Mouse (Mus musculus) cerebellum, adult 2 months (tissue): ENCODE results near the gene Grhl3. TPM values are rescaled to one million over a fixed set of nuclear protein-coding genes. Genes with fewer than 3 reads are reported as not detected.

Experiments
- DNase-seq, 2 experiments: peaks; one replicate each; pipeline ENCODE4 v3.0.0; 2021
- H3K27ac ChIP-seq: fragments of 200-500 bp; 2 replicates; pipeline ENCODE4 v1.5.1; 2012; ENCODE audit warnings: low read length, control low read depth, inconsistent platforms; ENCODE audit not compliant: insufficient read depth
- H3K27me3 ChIP-seq: fragments of 200-500 bp; 2 replicates; pipeline ENCODE4 v1.6.1; 2012; ENCODE audit warnings: inconsistent platforms, mild to moderate bottlenecking, low read length, moderate library complexity; ENCODE audit not compliant: control insufficient read depth, insufficient read depth
- H3K4me1 ChIP-seq: fragments of 200-500 bp; 2 replicates; pipeline ENCODE4 v1.6.1; 2011; ENCODE audit warnings: low read length; ENCODE audit not compliant: control insufficient read depth, insufficient read depth
- H3K4me3 ChIP-seq: fragments of 200-500 bp; replicated peaks from 2 replicates; pipeline ENCODE3; 2011; ENCODE audit warnings: mild to moderate bottlenecking, low read depth, low read length, control low read depth; ENCODE audit not compliant: insufficient read depth
- CTCF ChIP-seq: fragments of 200-500 bp; IDR thresholded peaks from 2 replicates; pipeline ENCODE4 v1.5.1; 2011; ENCODE audit warnings: low read depth, mild to moderate bottlenecking, control low read depth, low read length, moderate library complexity, borderline replicate concordance; ENCODE audit not compliant: insufficient read depth
- POLR2A ChIP-seq: fragments of 200-500 bp; IDR thresholded peaks from 2 replicates; pipeline ENCODE4 v1.6.1; 2011; ENCODE audit warnings: low read length, control low read depth, borderline replicate concordance; ENCODE audit not compliant: insufficient read depth
- WGBS: fragments of 180-500 bp; shearing (Covaris S2); methylation state at CpG from one replicate; pipeline ENCODE4 v1.1.7; 2018; 5-methylcytosine and 5-hydroxymethylcytosine counted together
- polyA plus RNA-seq: library from polyadenylated mRNA; depleted of rRNA; stranded (reverse); fragments of >200 nt; gene quantifications from 2 replicates; pipeline ENCODE4 v1.2.3, GENCODE M21; 2012

Gene Grhl3
- polyA plus RNA-seq, 1 experiment: 0.29 TPM

DNA sequence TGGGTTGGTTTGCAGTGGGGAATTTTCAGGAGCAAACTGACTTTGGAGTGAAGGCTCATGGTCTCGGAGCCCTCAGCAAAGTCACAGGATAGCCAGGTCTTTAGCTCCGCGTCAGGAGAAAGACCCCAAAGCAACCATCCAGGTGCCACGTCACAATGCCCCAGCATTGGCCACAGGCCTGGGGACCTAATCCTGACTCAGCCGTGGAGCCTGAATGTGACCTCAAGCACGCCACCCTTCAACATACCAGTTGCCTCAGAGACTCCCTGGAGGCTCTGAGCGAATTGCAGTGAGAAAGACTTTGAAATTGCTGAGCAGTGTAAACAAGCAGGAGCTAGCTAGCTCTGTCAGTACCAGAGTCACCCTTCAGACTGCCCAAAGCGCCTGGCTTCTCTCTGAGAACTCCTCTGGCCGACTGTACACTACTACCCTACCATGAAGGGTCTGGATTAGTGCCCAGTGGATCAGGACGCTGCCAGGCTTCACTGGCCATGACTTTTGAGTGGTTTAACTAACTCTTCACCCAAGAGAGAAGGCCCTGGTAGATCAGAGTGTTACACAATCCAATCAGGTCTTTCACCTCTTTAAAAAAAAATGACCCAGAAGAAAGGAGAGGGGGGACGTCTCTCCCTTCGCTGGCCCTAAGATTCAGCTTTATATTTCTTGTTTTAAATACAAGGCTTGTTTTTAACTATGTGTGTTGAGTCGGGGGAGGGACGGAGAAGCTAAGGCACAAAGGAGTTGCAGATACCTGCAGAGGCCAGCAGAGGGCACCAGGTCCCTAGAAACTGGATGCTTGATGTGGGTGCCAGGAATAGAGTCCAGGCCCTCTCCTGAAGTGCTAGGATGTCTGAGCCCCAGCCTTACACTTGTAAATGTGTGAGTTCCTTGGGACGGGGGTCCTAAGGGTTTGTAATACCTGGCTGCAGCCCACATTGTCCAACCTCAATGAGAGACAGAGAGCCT, 56.8 kb downstream of the Grhl3 start:
- no peaks in the 10 kb centered on the region for H3K4me1 ChIP-seq
- no peak overlapping the region for H3K4me3 ChIP-seq
- TF ChIP-seq CTCF (peak; percentile 74), POLR2A (no peak)
- H3K27ac ChIP-seq: no peak overlapping the region
- H3K27me3 ChIP-seq: no peaks in the 10 kb centered on the region
- WGBS: 46% methylated on average over 15 of the region's 15 CpGs
- DNase-seq: peak; percentile 32 to 45

DNA sequence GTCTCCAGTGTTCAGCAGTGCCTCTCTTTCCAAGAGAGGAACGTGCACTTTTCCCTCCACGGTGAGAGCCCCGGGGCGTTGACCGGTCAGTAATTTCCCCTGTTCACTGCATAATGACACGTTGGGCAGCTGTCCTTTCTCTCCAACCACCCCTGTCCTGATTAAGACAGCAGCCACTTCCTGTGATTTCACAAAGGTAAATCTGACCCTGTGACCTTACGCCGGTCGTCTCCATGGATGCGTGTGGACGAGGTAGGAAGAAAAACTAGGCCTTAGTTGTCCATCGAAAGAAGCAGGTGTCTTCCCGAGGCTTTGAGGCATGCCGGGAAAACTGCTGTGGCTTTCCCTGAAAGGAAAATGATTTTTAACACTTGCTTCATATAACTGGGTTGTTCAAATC, 58.5 kb downstream of the Grhl3 start:
- no peaks in the 10 kb centered on the region for H3K27me3 ChIP-seq
- 77% methylated on average over 14 of the region's 14 CpGs for WGBS
- H3K4me1 ChIP-seq: no peaks in the 10 kb centered on the region
- no peak overlapping the region for H3K27ac ChIP-seq
- no peak for DNase-seq
- TF ChIP-seq CTCF (no peak), POLR2A (no peak)
- no peak overlapping the region for H3K4me3 ChIP-seq

DNA sequence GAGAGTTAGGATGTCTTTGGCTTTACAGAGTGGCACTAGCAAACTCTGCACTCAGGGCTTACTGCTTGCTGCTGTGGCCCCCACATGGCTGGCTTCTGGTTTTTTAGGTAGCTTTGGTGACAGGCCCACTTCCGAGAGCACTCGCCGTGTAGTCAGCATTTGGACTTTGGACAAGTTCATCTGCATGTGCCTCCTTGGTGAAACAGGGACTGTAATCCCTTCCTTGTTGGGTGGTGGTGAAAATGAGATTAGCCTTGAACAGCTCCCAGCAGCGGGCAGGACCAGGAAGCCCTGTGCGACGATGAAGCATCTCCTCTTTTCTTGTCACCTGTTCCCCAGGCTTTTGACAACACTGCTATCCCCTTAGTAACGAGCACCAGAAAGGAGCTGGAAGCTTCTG, 59.6 kb downstream of the Grhl3 start:
- Histone ChIP-seq H3K4me3 (no peak overlapping the region), H3K27me3 (no peaks in the 10 kb centered on the region), H3K4me1 (no peaks in the 10 kb centered on the region), H3K27ac (no peak overlapping the region)
- TF ChIP-seq CTCF: no peak
- no peak for TF ChIP-seq POLR2A
- DNase-seq: no peak
- WGBS: 75% methylated on average over 7 of the region's 7 CpGs

DNA sequence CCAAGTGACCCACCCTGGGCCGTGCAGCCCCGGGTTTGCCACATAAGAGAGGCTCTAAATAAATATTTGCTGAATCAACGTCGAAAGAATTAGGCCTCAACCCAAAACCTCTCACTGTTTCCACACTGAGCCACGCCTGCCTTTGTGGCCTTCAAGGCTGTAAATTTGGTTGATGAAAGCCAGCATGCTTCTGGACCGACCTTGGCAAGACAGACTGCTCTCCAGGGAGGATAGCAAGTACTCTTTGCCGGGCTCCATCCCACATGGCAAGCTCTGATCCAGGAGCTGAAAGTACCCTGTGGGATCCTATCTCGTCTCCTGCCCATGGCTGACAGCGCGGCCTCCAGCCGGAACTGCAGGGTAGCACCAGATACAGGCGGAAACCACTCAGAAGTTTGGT, 63.9 kb downstream of the Grhl3 start:
- no peak overlapping the region for H3K27ac ChIP-seq
- no peak overlapping the region for H3K4me3 ChIP-seq
- H3K4me1 ChIP-seq: no peaks in the 10 kb centered on the region
- DNase-seq: no peak
- no peak for TF ChIP-seq CTCF
- TF ChIP-seq POLR2A: no peak
- WGBS: 63% methylated on average over 12 of the region's 12 CpGs
- no peaks in the 10 kb centered on the region for H3K27me3 ChIP-seq

DNA sequence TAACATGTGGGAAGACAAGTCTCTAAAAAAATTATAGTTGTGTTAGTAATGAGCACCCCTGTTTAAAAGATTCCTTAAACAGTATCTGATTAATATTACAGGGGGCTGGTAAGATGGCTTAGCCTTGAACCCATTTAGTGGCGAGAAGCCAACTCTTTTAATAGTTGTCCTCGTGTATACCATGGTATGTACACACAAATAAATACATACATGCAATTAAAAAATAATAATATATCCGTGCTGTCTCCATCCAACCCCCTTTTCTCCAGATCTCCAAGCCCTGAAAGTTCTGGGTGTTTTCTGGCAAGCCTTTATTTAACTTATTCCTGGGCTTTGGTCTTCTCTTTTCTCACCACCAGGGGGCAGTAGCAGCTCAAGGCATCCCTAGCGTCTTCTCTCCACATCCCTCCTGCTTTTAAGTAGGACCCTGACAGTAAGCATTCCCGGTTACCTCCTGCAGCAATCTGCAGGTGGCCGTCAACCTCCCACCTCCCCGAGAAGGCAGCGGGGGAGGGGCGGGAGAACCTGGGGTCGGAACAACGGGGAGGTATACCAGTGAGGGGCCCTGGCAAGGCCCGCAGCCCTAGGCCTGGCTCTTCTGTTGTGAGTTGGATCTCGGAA, 64.9 kb downstream of the Grhl3 start:
- peak; percentile 81 for TF ChIP-seq CTCF
- TF ChIP-seq POLR2A: no peak
- no peaks in the 10 kb centered on the region for H3K27me3 ChIP-seq
- H3K27ac ChIP-seq: no peak overlapping the region
- no peak overlapping the region for H3K4me3 ChIP-seq
- peak; percentile 51 to 57 for DNase-seq
- 14% methylated on average over 13 of the region's 13 CpGs for WGBS
- H3K4me1 ChIP-seq: no peaks in the 10 kb centered on the region

DNA sequence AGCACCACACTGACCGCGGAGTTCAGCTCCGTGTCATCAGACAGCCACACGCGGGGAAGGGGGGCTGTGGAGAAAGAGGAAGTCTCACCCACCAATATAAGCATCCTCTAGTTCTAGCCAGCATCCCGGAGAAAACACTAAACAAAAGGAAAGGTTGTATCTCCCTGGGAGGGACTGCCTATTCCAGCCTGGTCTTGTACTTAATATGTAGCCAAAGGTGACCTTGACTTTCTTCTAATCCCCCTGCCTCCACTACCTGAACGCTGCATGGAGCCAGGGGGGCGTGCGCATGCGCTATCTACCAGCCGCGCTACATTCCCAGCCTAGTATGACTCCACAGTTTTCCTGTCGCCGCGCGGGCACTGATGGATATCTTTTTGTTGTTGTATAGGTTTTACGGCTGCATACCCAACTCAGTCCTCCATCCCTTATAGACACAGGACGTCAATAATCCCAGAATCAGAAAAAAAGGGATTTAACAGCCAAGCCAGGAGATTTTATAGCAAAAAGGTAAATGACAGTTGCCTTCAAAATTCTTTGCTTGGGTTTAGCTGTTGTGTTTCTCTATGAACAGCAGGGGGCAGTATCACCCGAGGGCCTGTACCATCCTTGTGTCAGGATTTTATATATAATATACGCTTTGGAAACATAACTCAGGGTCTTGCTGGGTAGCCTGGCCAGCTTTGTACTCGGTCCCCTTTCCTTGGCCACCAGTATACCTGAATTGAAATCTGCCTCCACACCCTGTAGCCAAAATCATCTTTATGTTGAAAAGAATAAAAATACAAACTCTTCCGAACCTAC, 65.7 kb downstream of the Grhl3 start:
- H3K27ac ChIP-seq: no peak overlapping the region
- H3K27me3 ChIP-seq: no peaks in the 10 kb centered on the region
- TF ChIP-seq POLR2A: no peak
- TF ChIP-seq CTCF: peak; percentile 32; the same call in 1 of the 2 replicates
- 14% methylated on average over 22 of the region's 22 CpGs for WGBS
- peak overlapping the region; percentile 22 for H3K4me3 ChIP-seq
- peak; percentile 34 to 39 for DNase-seq
- H3K4me1 ChIP-seq: no peaks in the 10 kb centered on the region

DNA sequence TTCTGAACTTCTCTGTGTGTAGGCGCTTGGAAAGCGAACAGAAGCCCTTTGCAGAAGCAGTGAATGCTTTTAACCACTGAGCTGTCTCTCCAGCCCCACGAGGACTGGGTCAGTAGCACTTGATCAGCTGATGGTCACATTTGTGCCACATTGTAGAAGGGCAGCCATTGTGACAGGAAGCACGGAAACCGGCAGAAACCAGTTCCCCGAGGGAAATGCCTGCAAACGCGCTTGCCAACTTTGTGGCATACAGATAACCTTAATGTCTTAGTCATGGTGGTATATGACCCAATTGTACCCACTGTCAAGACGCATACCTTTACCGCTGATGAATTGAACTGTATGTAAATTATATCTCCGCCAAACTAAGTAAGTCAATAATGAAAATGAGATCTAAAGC, 67.6 kb downstream of the Grhl3 start:
- WGBS: 58% methylated on average over 11 of the region's 11 CpGs
- H3K4me1 ChIP-seq: no peaks in the 10 kb centered on the region
- TF ChIP-seq CTCF (no peak), POLR2A (no peak)
- DNase-seq: no peak
- no peaks in the 10 kb centered on the region for H3K27me3 ChIP-seq
- no peak overlapping the region for H3K27ac ChIP-seq
- H3K4me3 ChIP-seq: no peak overlapping the region
